Comparison of ENCODE assay signal across 17 mouse cellular contexts in genomic region chr16:56928023-56928422, GRCm38 (mm10). TPM values are rescaled to one million over a fixed set of nuclear protein-coding genes. Genes with fewer than 3 reads are reported as not detected.
DNase-seq lines count a peak whose midpoint lies in the region; ATAC-seq and TF ChIP-seq lines count a peak whose summit lies in the region.
"Had no signal": no experiment of that assay in that cellular context is flagged by ENCODE, and none has a peak within 500 bp of the region (broad histone marks: within the 10 kb centered on the region; RNA-seq: fewer than 3 reads in every experiment).

Gene Lnp1 (minus strand): TSS chr16:56928061.

- DNase-seq in heart, adult 18-20 months, result no peak
- peak; percentile 49 for DNase-seq in brain, adult 2 months (ENCODE audit: low read depth, low spot score)
- peak; percentile 7 to 17 for DNase-seq in layer of hippocampus, adult 2 months (ENCODE audit: low spot score in 2 of 2)
- DNase-seq in lung, postnatal 14 days, result no peak
- DNase-seq in lung, postnatal 0 days (ENCODE audit: low spot score), result no peak
- DNase-seq: adrenal gland, adult 8-10 months; heart, postnatal 10 days; kidney, adult 18-20 months; lung, embryonic 14.5 days; right cerebral cortex, postnatal 14 days; thymus, postnatal 14 days had no signal

- no peak within 1 kb of the TSS for H3K4me2 ChIP-seq in heart, embryonic 11.5 days
- no peak within 1 kb of the TSS for H3K4me2 ChIP-seq in neural tube, embryonic 14.5 days (ENCODE audit: low read depth, low read length)
- no peak within 1 kb of the TSS for H3K4me2 ChIP-seq in lung, postnatal 0 days (replicated peaks; ENCODE audit: low read depth, low read length)
- H3K4me2 ChIP-seq: embryonic facial prominence, embryonic 12.5 days; forebrain, embryonic 15.5 days; lung, embryonic 14.5 days had no signal

- H3K27ac ChIP-seq in heart, embryonic 11.5 days (ENCODE audit: low read depth, low read length), result no peak within 1 kb of the TSS
- peak within 1 kb of the TSS; percentile 51 for H3K27ac ChIP-seq in layer of hippocampus, adult 2 months
- H3K27ac ChIP-seq in neural tube, embryonic 14.5 days (ENCODE audit: low read depth, low read length), result no peak within 1 kb of the TSS
- H3K27ac ChIP-seq in lung, postnatal 0 days (ENCODE audit: low read length), result no peak within 1 kb of the TSS
- H3K27ac ChIP-seq: embryonic facial prominence, embryonic 12.5 days; forebrain, embryonic 15.5 days had no signal

- no peak within 1 kb of the TSS for H3K4me3 ChIP-seq in heart, embryonic 11.5 days (ENCODE audit: low read depth, low read length)
- H3K4me3 ChIP-seq in layer of hippocampus, adult 2 months, result no peak within 1 kb of the TSS
- H3K4me3 ChIP-seq in neural tube, embryonic 14.5 days (ENCODE audit: low read depth, low read length), result no peak within 1 kb of the TSS
- no peak within 1 kb of the TSS for H3K4me3 ChIP-seq in lung, postnatal 0 days (ENCODE audit: low read depth, low read length)
- H3K4me3 ChIP-seq: embryonic facial prominence, embryonic 12.5 days; forebrain, embryonic 15.5 days had no signal

- 43% methylated on average over 3 of the region's 3 CpGs for WGBS in heart, embryonic 11.5 days (ENCODE audit: insufficient replicate concordance)
- 63% methylated on average over 3 of the region's 3 CpGs for WGBS in neural tube, embryonic 14.5 days
- 58% methylated on average over 3 of the region's 3 CpGs for WGBS in lung, postnatal 0 days

- H3K27me3 ChIP-seq in heart, embryonic 11.5 days (ENCODE audit: control insufficient read depth, insufficient read depth, low read length), result no peaks in the 10 kb centered on the region
- H3K27me3 ChIP-seq in neural tube, embryonic 14.5 days (ENCODE audit: control insufficient read depth, insufficient read depth, low read length), result no peaks in the 10 kb centered on the region
- H3K27me3 ChIP-seq in lung, postnatal 0 days (replicated peaks; ENCODE audit: insufficient read depth, low read length), result no peaks in the 10 kb centered on the region
- H3K27me3 ChIP-seq: embryonic facial prominence, embryonic 12.5 days; forebrain, embryonic 15.5 days had no signal

- H3K36me3 ChIP-seq in heart, embryonic 11.5 days (ENCODE audit: control insufficient read depth, insufficient read depth, low read length), result no peaks in the 10 kb centered on the region
- H3K36me3 ChIP-seq in neural tube, embryonic 14.5 days (ENCODE audit: control insufficient read depth, insufficient read depth, low read length), result no peaks in the 10 kb centered on the region
- H3K36me3 ChIP-seq in lung, postnatal 0 days (ENCODE audit: insufficient read depth, low read length), result no peaks in the 10 kb centered on the region
- H3K36me3 ChIP-seq: embryonic facial prominence, embryonic 12.5 days; forebrain, embryonic 15.5 days had no signal

- no peak for TF ChIP-seq CTCF in layer of hippocampus, adult 2 months (conservative IDR thresholded peaks at IDR 0.05)
- no peak for TF ChIP-seq CTCF in lung, postnatal 0 days (IDR thresholded peaks at IDR 0.05)

- H3K9ac ChIP-seq in heart, embryonic 11.5 days (ENCODE audit: low read depth, low read length), result no peak within 1 kb of the TSS
- H3K9ac ChIP-seq in neural tube, embryonic 14.5 days (replicated peaks; ENCODE audit: low read depth, low read length), result no peak within 1 kb of the TSS
- no peak within 1 kb of the TSS for H3K9ac ChIP-seq in lung, postnatal 0 days (replicated peaks; ENCODE audit: low read depth)
- H3K9ac ChIP-seq: embryonic facial prominence, embryonic 12.5 days; forebrain, embryonic 15.5 days; lung, embryonic 14.5 days had no signal

- peak; percentile 75 for ATAC-seq in heart, embryonic 11.5 days (replicated peaks; ENCODE audit: insufficient number of reproducible peaks, low FRiP score, low TSS enrichment)
- ATAC-seq in neural tube, embryonic 14.5 days (ENCODE audit: low read depth), result peak; percentile 69; the same call in 1 of the 2 replicates
- no peak for ATAC-seq in lung, postnatal 0 days
- ATAC-seq: CD4-positive, CD25-positive, alpha-beta regulatory T cell, adult 4 months; forebrain, embryonic 15.5 days had no signal

- no peaks in the 10 kb centered on the region for H3K9me3 ChIP-seq in heart, embryonic 11.5 days (replicated peaks; ENCODE audit: control insufficient read depth, low read length)
- no peaks in the 10 kb centered on the region for H3K9me3 ChIP-seq in neural tube, embryonic 14.5 days (ENCODE audit: control insufficient read depth, low read length)
- no peaks in the 10 kb centered on the region for H3K9me3 ChIP-seq in lung, postnatal 0 days (ENCODE audit: low read length)
- H3K9me3 ChIP-seq: embryonic facial prominence, embryonic 12.5 days; forebrain, embryonic 15.5 days had no signal

- no peaks in the 10 kb centered on the region for H3K4me1 ChIP-seq in heart, embryonic 11.5 days (ENCODE audit: control insufficient read depth, insufficient read depth, low read length)
- no peaks in the 10 kb centered on the region for H3K4me1 ChIP-seq in neural tube, embryonic 14.5 days (ENCODE audit: control insufficient read depth, insufficient read depth, low read length)
- H3K4me1 ChIP-seq in lung, postnatal 0 days (ENCODE audit: insufficient read depth, low read depth, low read length), result no peaks in the 10 kb centered on the region
- H3K4me1 ChIP-seq: embryonic facial prominence, embryonic 12.5 days; forebrain, embryonic 15.5 days had no signal

- TF ChIP-seq EP300 in lung, postnatal 0 days (IDR thresholded peaks at IDR 0.05), result no peak

RNA-seq across cellular contexts. Expression of gene Lnp1, which starts in this region (rescaled TPM):
- 1.3 and 2.0 TPM in 2 replicates for polyA plus RNA-seq in heart, embryonic 11.5 days (2014; fragmentation: Nextera tagmentation; extraction: Ambion mirVana)
- not detected for total RNA-seq in heart, adult 18-20 months (2021)
- 1 to 10 TPM; 2.0 to 2.1 TPM for total RNA-seq in layer of hippocampus, adult 2 months (2021)
- polyA plus RNA-seq in neural tube, embryonic 14.5 days (2014; fragmentation: Nextera tagmentation; extraction: Ambion mirVana), result not detected in 2 replicates
- not detected in 2 replicates for polyA plus RNA-seq in lung, postnatal 0 days (2015; fragmentation: Nextera tagmentation; extraction: Ambion mirVana)
- total RNA-seq: adrenal gland, adult 8-10 months; heart, postnatal 10 days had no signal
- polyA plus RNA-seq: CD4-positive, CD25-positive, alpha-beta regulatory T cell, adult 4 months; embryonic facial prominence, embryonic 12.5 days; gonadal fat pad, adult 2 months; lung, embryonic 14.5 days had no signal

Comparison
In these comparisons a context has a peak if more than half of its experiments do, and no peak if none do; other contexts are left out.
1. Peak in ATAC-seq in neural tube, embryonic 14.5 days; RNA of the gene not detected or under 1 TPM.
2. DNase-seq: peak in brain, adult 2 months (single experiment) and layer of hippocampus, adult 2 months (2 of 2); none in heart, adult 18-20 months (0 of 2), lung, postnatal 14 days (single experiment) and lung, postnatal 0 days (single experiment).